Mouse (Mus musculus): ENCODE results near the gene Hist1h1a. TPM values are rescaled to one million over a fixed set of nuclear protein-coding genes. Genes with fewer than 3 reads are reported as not detected.

Gene Hist1h1a
- polyA plus RNA-seq, 1 experiment from 2014 or later, result 2.1 TPM

- H3K27ac ChIP-seq (ENCODE audit: low read length), result no peak overlapping the region
- H3K4me3 ChIP-seq (ENCODE audit: low read length), result no peak overlapping the region
- H3K4me2 ChIP-seq (ENCODE audit: low read depth, low read length), result no peak overlapping the region
- ATAC-seq (ENCODE audit: low read depth), result no peak
- H3K27me3 ChIP-seq (ENCODE audit: control insufficient read depth, insufficient read depth, low read depth, low read length), result no peaks in the 10 kb centered on the region
- 75% methylated on average over 5 of the region's 5 CpGs for WGBS
- H3K9ac ChIP-seq (ENCODE audit: low read length), result no peak overlapping the region
- H3K9me3 ChIP-seq (ENCODE audit: control insufficient read depth, low read length), result no peaks in the 10 kb centered on the region
- H3K36me3 ChIP-seq (ENCODE audit: control insufficient read depth, insufficient read depth, low read length), result no peaks in the 10 kb centered on the region
- no peaks in the 10 kb centered on the region for H3K4me1 ChIP-seq (replicated peaks; ENCODE audit: control insufficient read depth, insufficient read depth, low read length)
These were observed 35.9 kb downstream of the Hist1h1a start for GRCm38 (mm10) chr13:23799405-23799804.

- no peak for ATAC-seq (ENCODE audit: low read depth)
- Histone ChIP-seq H3K27ac (ENCODE audit: low read length) (no peak overlapping the region), H3K4me2 (ENCODE audit: low read depth, low read length) (no peak overlapping the region), H3K9ac (ENCODE audit: low read length) (no peak overlapping the region), H3K4me3 (ENCODE audit: low read length) (no peak overlapping the region), H3K4me1 (replicated peaks; ENCODE audit: control insufficient read depth, insufficient read depth, low read length) (no peaks in the 10 kb centered on the region), H3K9me3 (ENCODE audit: control insufficient read depth, low read length) (no peaks in the 10 kb centered on the region), H3K27me3 (ENCODE audit: control insufficient read depth, insufficient read depth, low read depth, low read length) (no peaks in the 10 kb centered on the region), H3K36me3 (ENCODE audit: control insufficient read depth, insufficient read depth, low read length) (no peaks in the 10 kb centered on the region)
- 50% methylated on average over 2 of the region's 2 CpGs for WGBS
These were observed 41.1 kb downstream of the Hist1h1a start for GRCm38 (mm10) chr13:23804532-23804931.

GRCm38 (mm10) chr13:23806422-23807052 lies 43.1 kb downstream of the Hist1h1a start, which contains the start of gene Slc17a2:
Gene Slc17a2, plus strand, starts transcription at chr13:23806993.
- H3K4me2 ChIP-seq (ENCODE audit: low read depth, low read length), result no peak within 1 kb of the TSS
- H3K4me1 ChIP-seq (replicated peaks; ENCODE audit: control insufficient read depth, insufficient read depth, low read length), result no peaks in the 10 kb centered on the region
- no peaks in the 10 kb centered on the region for H3K36me3 ChIP-seq (ENCODE audit: control insufficient read depth, insufficient read depth, low read length)
- no peak within 1 kb of the TSS for H3K9ac ChIP-seq (ENCODE audit: low read length)
- H3K27ac ChIP-seq (ENCODE audit: low read length), result no peak within 1 kb of the TSS
- WGBS, result 52% methylated on average over 15 of the region's 15 CpGs
- ATAC-seq (ENCODE audit: low read depth), result no peak
- H3K9me3 ChIP-seq (ENCODE audit: control insufficient read depth, low read length), result no peaks in the 10 kb centered on the region
- no peaks in the 10 kb centered on the region for H3K27me3 ChIP-seq (ENCODE audit: control insufficient read depth, insufficient read depth, low read depth, low read length)
- no peak within 1 kb of the TSS for H3K4me3 ChIP-seq (ENCODE audit: low read length)

Small RNAs within 50 kb of the gene (microRNA-seq; reads per million reads assigned to microRNA genes)
- gene Gm44314 (not detected), gene Gm44484 (not detected)

Other genes starting within 250 kb of the Hist1h1a start
- 4.3 and 8.4 TPM in 2 replicates for gene Hist1h4h, start 232.6 kb upstream of the Hist1h1a start, polyA plus RNA-seq (2015; fragmentation: Nextera tagmentation; extraction: Ambion mirVana)
- gene Hist1h2af, start 229.8 kb upstream of the Hist1h1a start, polyA plus RNA-seq (2015; fragmentation: Nextera tagmentation; extraction: Ambion mirVana), result 7.1 and 8.0 TPM in 2 replicates
- 5.6 and 6.2 TPM in 2 replicates for gene Hist1h3g, start 228.2 kb upstream of the Hist1h1a start, polyA plus RNA-seq (2015; fragmentation: Nextera tagmentation; extraction: Ambion mirVana)
- gene Hist1h2bh, start 220.3 kb upstream of the Hist1h1a start, polyA plus RNA-seq (2015; fragmentation: Nextera tagmentation; extraction: Ambion mirVana), result 1.3 and 2.0 TPM in 2 replicates
- gene Hist1h3f, start 219.6 kb upstream of the Hist1h1a start, polyA plus RNA-seq (2015; fragmentation: Nextera tagmentation; extraction: Ambion mirVana), result 0.49 and 0.93 TPM in 2 replicates
- 0.78 and 2.4 TPM in 2 replicates for gene Hist1h4f, start 212.0 kb upstream of the Hist1h1a start, polyA plus RNA-seq (2015; fragmentation: Nextera tagmentation; extraction: Ambion mirVana)
- gene Hist1h1d, start 210.4 kb upstream of the Hist1h1a start, polyA plus RNA-seq (2015; fragmentation: Nextera tagmentation; extraction: Ambion mirVana), result 0.58 and 0.79 TPM in 2 replicates
- gene Hist1h3e, start 201.3 kb upstream of the Hist1h1a start, polyA plus RNA-seq (2015; fragmentation: Nextera tagmentation; extraction: Ambion mirVana), result 4.9 and 7.8 TPM in 2 replicates
- gene Hist1h2ae, start 192.4 kb upstream of the Hist1h1a start, polyA plus RNA-seq (2015; fragmentation: Nextera tagmentation; extraction: Ambion mirVana), result 71.9 and 83.6 TPM in 2 replicates
- gene Hist1h2bg, start 192.3 kb upstream of the Hist1h1a start, polyA plus RNA-seq (2015; fragmentation: Nextera tagmentation; extraction: Ambion mirVana), result 13.6 and 15.8 TPM in 2 replicates
- 4.8 and 6.8 TPM in 2 replicates for gene Hist1h2bf, start 189.5 kb upstream of the Hist1h1a start, polyA plus RNA-seq (2015; fragmentation: Nextera tagmentation; extraction: Ambion mirVana)
- gene Hist1h2ad, start 189.3 kb upstream of the Hist1h1a start, polyA plus RNA-seq (2015; fragmentation: Nextera tagmentation; extraction: Ambion mirVana), result 2.9 and 3.4 TPM in 2 replicates
- gene Hist1h3d, start 187.9 kb upstream of the Hist1h1a start, polyA plus RNA-seq (2015; fragmentation: Nextera tagmentation; extraction: Ambion mirVana), result 7.4 and 9.5 TPM in 2 replicates
- 130 and 135 TPM in 2 replicates for gene Hist1h4d, start 182.1 kb upstream of the Hist1h1a start, polyA plus RNA-seq (2015; fragmentation: Nextera tagmentation; extraction: Ambion mirVana)
- gene Hist1h2be, start 142.5 kb upstream of the Hist1h1a start, polyA plus RNA-seq (2015; fragmentation: Nextera tagmentation; extraction: Ambion mirVana), result 3.3 and 3.4 TPM in 2 replicates
- 20.3 and 21.3 TPM in 2 replicates for gene Hist1h1e, start 141.1 kb upstream of the Hist1h1a start, polyA plus RNA-seq (2015; fragmentation: Nextera tagmentation; extraction: Ambion mirVana)
- 2.2 and 2.3 TPM in 2 replicates for gene Hist1h2ac, start 79.7 kb upstream of the Hist1h1a start, polyA plus RNA-seq (2015; fragmentation: Nextera tagmentation; extraction: Ambion mirVana)
- 66.1 and 72.9 TPM in 2 replicates for gene Hist1h2bc, start 79.5 kb upstream of the Hist1h1a start, polyA plus RNA-seq (2015; fragmentation: Nextera tagmentation; extraction: Ambion mirVana)
- gene Hist1h1t, start 67.9 kb upstream of the Hist1h1a start, polyA plus RNA-seq (2015; fragmentation: Nextera tagmentation; extraction: Ambion mirVana), result 0.16 and 0.48 TPM in 2 replicates
- 6.2 and 6.6 TPM in 2 replicates for gene Hist1h4c, start 65.2 kb upstream of the Hist1h1a start, polyA plus RNA-seq (2015; fragmentation: Nextera tagmentation; extraction: Ambion mirVana)
- 11.2 and 13.7 TPM in 2 replicates for gene Hfe, start 52.8 kb upstream of the Hist1h1a start, polyA plus RNA-seq (2015; fragmentation: Nextera tagmentation; extraction: Ambion mirVana)
- gene Hist1h1c, start 24.9 kb upstream of the Hist1h1a start, polyA plus RNA-seq (2015; fragmentation: Nextera tagmentation; extraction: Ambion mirVana), result 36.9 and 37.8 TPM in 2 replicates
- 5.9 and 9.7 TPM in 2 replicates for gene Hist1h3c, start 18.1 kb upstream of the Hist1h1a start, polyA plus RNA-seq (2015; fragmentation: Nextera tagmentation; extraction: Ambion mirVana)
- gene Hist1h2bb, start 16.9 kb upstream of the Hist1h1a start, polyA plus RNA-seq (2015; fragmentation: Nextera tagmentation; extraction: Ambion mirVana), result 4.0 and 4.9 TPM in 2 replicates
- gene Hist1h2ab, start 12.5 kb upstream of the Hist1h1a start, polyA plus RNA-seq (2015; fragmentation: Nextera tagmentation; extraction: Ambion mirVana), result 33.4 and 44.6 TPM in 2 replicates
- 13.3 and 14.0 TPM in 2 replicates for gene Hist1h3b, start 11.4 kb upstream of the Hist1h1a start, polyA plus RNA-seq (2015; fragmentation: Nextera tagmentation; extraction: Ambion mirVana)
- gene Hist1h4b, start 6.7 kb upstream of the Hist1h1a start, polyA plus RNA-seq (2015; fragmentation: Nextera tagmentation; extraction: Ambion mirVana), result 5.1 and 6.6 TPM in 2 replicates
- gene Hist1h4a, start 2.4 kb upstream of the Hist1h1a start, polyA plus RNA-seq (2015; fragmentation: Nextera tagmentation; extraction: Ambion mirVana), result 1.2 TPM in 1 of 2 replicates, not detected in the other
- 4.2 and 5.5 TPM in 2 replicates for gene Hist1h3a, start 1.3 kb upstream of the Hist1h1a start, polyA plus RNA-seq (2015; fragmentation: Nextera tagmentation; extraction: Ambion mirVana)
- gene Trim38, start 6.2 kb downstream of the Hist1h1a start, polyA plus RNA-seq (2015; fragmentation: Nextera tagmentation; extraction: Ambion mirVana), result not detected in 2 replicates
- gene Slc17a2, start 43.3 kb downstream of the Hist1h1a start, polyA plus RNA-seq (2015; fragmentation: Nextera tagmentation; extraction: Ambion mirVana), result not detected in 2 replicates
- gene Slc17a3, start 75.8 kb downstream of the Hist1h1a start, polyA plus RNA-seq (2015; fragmentation: Nextera tagmentation; extraction: Ambion mirVana), result not detected in 2 replicates
- gene Slc17a1, start 104.1 kb downstream of the Hist1h1a start, polyA plus RNA-seq (2015; fragmentation: Nextera tagmentation; extraction: Ambion mirVana), result not detected in 2 replicates
- not detected in 2 replicates for gene Slc17a4, start 151.3 kb downstream of the Hist1h1a start, polyA plus RNA-seq (2015; fragmentation: Nextera tagmentation; extraction: Ambion mirVana)
- gene Hist1h2ba, start 170.5 kb downstream of the Hist1h1a start, polyA plus RNA-seq (2015; fragmentation: Nextera tagmentation; extraction: Ambion mirVana), result not detected in 2 replicates
- gene Hist1h2aa, start 170.8 kb downstream of the Hist1h1a start, polyA plus RNA-seq (2015; fragmentation: Nextera tagmentation; extraction: Ambion mirVana), result not detected in 2 replicates
- not detected in 2 replicates for gene Scgn, start 227.5 kb downstream of the Hist1h1a start, polyA plus RNA-seq (2015; fragmentation: Nextera tagmentation; extraction: Ambion mirVana)